Mouse (Mus musculus) thymus, postnatal 10 days (tissue): ENCODE data around the gene Psmc3ip.

Experiments
- DNase-seq, 2 experiments: peaks; one replicate each; pipeline ENCODE4 v3.0.0; 2021; ENCODE audit warnings: low spot score in 2 of 2

Psmc3ip gene

GRCm38 (mm10) chr11:101079746-101080145 is 15.5 kb downstream of the Psmc3ip start:
- peak in 1 of 2 experiments; percentile 47 for DNase-seq

GRCm38 (mm10) chr11:101078121-101078520 is 17.1 kb downstream of the Psmc3ip start, which contains the start of gene Hsd17b1:
TSS of gene Hsd17b1 (plus strand) at chr11:101078411.
- DNase-seq: no peak

GRCm38 (mm10) chr11:101071810-101072428 is 23.3 kb downstream of the Psmc3ip start:
- no peak for DNase-seq

- no peak for DNase-seq
Measured at GRCm38 (mm10) chr11:101070987-101071386, 24.2 kb downstream of the Psmc3ip start.

- no peak for DNase-seq
Measured at GRCm38 (mm10) chr11:101070189-101070527, 25.1 kb downstream of the Psmc3ip start.

DNA sequence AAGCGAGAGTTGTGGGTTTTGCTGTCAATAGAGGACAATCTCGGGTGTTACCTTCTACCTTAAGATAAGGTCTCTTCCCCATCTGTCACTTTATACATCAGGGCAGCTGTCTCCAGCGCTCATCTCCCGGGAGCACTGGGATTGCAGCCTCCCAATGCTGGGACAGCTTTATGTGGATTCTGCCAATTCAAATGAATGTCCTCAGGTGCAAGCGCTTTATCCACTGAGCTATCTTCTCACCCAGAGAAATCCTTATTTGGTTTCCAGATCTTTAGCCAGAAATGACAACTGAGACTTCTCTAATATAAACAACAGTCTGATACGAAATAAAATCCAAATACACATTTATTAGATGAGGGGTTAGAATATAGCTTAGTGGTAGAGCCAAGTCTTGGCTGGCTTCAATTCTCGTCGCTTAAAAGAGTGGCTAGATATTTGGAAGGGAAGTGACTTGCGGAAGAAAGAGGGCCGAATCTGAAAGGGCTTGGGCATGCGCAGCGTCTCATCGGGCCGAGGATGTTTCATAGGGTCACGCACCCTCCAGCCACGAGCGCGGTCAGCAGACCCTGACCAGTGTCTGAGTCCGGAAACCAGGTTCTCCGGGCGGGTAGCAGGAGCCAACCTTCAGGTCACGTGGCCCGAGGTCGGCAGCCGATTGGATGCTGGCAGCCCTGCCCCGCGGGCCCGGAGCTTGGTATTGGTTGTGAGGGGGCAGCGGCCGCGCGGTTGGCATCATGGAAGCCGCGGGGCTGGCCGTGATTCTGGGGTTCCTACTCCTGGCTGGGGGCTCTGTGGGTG is 25.6 kb downstream of the Psmc3ip start, which contains the start of gene Naglu:
Naglu (plus strand) TSS at position 622 of the 798 bp plus-strand sequence.
- peak; percentile 88 to 91 for DNase-seq

DNA sequence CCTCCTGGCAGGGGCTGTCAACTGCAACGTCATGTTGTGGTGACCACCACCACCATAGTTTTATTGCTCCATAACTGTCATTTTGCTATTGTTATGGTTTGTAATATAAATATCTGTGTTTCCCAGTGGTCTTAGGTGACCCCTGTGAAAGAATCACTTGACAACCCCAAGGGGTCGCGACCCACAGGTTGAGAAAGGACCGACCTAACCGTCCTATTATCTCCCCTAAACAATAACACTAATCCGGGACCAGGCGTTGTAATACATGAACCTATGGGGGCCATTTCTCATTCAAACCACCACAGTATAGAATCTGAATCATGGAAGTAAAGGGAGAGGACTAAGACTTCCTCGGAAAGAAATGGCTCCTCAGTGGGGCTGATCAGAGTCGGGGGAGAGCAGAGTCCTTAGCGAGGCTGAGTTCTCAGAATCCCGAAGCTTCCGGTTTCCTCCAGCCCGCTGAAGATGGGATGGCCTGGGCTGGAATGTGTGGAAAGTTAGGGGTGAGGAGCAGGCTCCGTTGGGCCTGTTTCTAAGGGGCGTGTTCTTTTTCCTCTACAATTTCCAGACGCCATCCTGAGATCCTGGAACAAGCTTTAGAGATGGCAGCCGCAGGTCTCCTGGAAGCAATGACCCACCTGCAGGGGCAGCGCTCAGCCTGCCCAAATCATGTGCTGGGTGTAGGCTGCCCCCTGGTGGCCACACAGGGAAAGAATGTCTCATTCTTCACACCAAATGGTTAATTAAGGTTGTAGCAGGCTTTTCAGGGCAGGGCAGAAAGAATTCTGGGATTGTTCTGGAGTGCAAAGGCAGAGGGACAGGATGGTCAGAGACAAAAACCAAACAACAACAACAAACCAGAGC is 28.5 kb downstream of the Psmc3ip start:
- peak; percentile 76 to 88 for DNase-seq

- no peak for DNase-seq
Measured at GRCm38 (mm10) chr11:101065002-101065401, 30.2 kb downstream of the Psmc3ip start.

- DNase-seq: no peak
Measured at GRCm38 (mm10) chr11:101064462-101064861, 30.8 kb downstream of the Psmc3ip start.

GRCm38 (mm10) chr11:101063676-101064327 is 31.4 kb downstream of the Psmc3ip start:
- peak; percentile 80 to 81 for DNase-seq

GRCm38 (mm10) chr11:101062971-101063675 is 32.1 kb downstream of the Psmc3ip start:
- no peak for DNase-seq

- DNase-seq: no peak
Measured at GRCm38 (mm10) chr11:101062165-101062884, 32.9 kb downstream of the Psmc3ip start.

GRCm38 (mm10) chr11:101061049-101061448 is 34.2 kb downstream of the Psmc3ip start:
- no peak for DNase-seq

DNA sequence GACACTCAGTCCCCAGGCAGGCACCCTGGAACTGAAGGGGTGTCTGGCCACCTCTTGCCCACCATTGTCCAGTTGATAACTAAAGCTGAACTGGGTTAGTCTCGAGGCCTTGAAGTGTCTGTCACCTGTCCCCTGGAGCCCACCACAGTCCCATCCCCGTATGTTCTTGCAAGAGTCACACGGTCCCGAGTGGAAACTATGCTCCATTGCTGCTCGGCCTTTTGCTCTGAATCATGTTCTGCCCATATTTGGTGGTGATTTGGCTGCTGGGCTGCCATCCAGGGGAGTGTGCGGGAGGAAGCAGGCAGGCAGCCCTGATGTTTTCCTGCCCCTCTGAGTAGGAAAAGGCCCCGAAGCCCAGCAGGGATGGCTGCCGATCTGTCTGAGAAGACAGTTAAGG is 35.1 kb downstream of the Psmc3ip start:
- no peak for DNase-seq

GRCm38 (mm10) chr11:101059473-101059872 is 35.8 kb downstream of the Psmc3ip start:
- DNase-seq: no peak

- DNase-seq: no peak
Measured at GRCm38 (mm10) chr11:101058726-101059125, 36.5 kb downstream of the Psmc3ip start.

- peak; percentile 82 to 95 for DNase-seq
Measured at GRCm38 (mm10) chr11:101057860-101058259, 37.4 kb downstream of the Psmc3ip start.

DNA sequence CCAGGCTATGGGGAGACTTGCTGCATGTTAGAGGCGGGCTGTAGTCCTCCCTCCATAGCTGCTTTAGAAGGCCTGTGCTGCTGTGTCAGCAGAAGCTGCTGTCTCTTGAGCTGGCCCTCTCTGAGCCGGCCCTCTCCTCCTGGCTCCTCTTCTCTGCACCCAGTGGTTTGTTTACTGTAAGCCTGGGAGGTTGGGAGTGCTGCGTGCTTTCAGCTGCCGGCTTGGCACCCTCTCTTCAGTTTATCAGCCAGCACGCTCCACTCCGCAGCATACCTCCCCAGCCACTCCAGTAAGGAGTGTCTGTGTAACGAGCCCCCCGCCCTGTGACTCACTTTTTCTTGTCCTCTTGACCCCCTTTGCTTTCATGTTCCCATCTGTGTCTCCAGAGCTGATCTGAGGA is 38.4 kb downstream of the Psmc3ip start:
- DNase-seq: no peak

GRCm38 (mm10) chr11:101055418-101055817 is 39.8 kb downstream of the Psmc3ip start:
- DNase-seq: no peak

DNA sequence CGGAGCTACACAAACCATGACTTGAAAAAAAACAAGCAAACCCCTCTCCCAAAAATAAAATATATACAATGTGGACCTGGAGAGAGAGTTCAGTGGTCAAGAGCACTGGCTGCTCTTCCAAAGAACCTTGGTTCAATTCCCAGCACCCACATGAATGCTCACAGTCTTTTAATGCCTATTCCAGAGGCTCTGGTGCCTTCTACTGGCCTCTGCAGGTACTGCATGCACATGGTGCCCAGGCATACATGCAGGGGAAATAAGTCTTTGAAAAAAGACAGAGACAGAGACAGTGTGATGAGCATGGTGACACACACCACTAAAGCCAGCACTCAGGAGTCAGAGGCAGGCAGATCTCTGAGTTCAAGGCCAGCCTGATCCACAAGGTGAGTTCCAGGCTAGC is 41.3 kb downstream of the Psmc3ip start:
- DNase-seq: no peak
